Mouse (Mus musculus): ENCODE results near the gene Jag2.

The Jag2 gene

GRCm38 (mm10) chr12:112941156-112941775 is 11.7 kb upstream of the Jag2 start:
- no peak for DNase-seq (ENCODE audit: low spot score in 2 of 2)

- DNase-seq (ENCODE audit: low spot score in 2 of 2), result no peak
Measured at GRCm38 (mm10) chr12:112940710-112941109, 11.1 kb upstream of the Jag2 start.

- DNase-seq (ENCODE audit: low spot score in 2 of 2), result no peak
Measured at GRCm38 (mm10) chr12:112940238-112940637, 10.7 kb upstream of the Jag2 start.

- no peak for DNase-seq (ENCODE audit: low spot score in 2 of 2)
Measured at GRCm38 (mm10) chr12:112938873-112939565, 9.4 kb upstream of the Jag2 start.

GRCm38 (mm10) chr12:112938366-112938765 is 8.8 kb upstream of the Jag2 start:
- no peak for DNase-seq (ENCODE audit: low spot score in 2 of 2)

- no peak for DNase-seq (ENCODE audit: low spot score in 2 of 2)
Measured at GRCm38 (mm10) chr12:112937906-112938305, 8.3 kb upstream of the Jag2 start.

GRCm38 (mm10) chr12:112932647-112933046 is 3.1 kb upstream of the Jag2 start:
- no peak for DNase-seq (ENCODE audit: low spot score in 2 of 2)

- DNase-seq (ENCODE audit: low spot score in 2 of 2), result no peak
Measured at GRCm38 (mm10) chr12:112928401-112929241, 955 bp downstream of the Jag2 start.

GRCm38 (mm10) chr12:112927265-112927664 is 2.3 kb downstream of the Jag2 start:
- no peak for DNase-seq (ENCODE audit: low spot score in 2 of 2)

GRCm38 (mm10) chr12:112925950-112926349 is 3.6 kb downstream of the Jag2 start:
- no peak for DNase-seq (ENCODE audit: low spot score in 2 of 2)

- no peak for DNase-seq (ENCODE audit: low spot score in 2 of 2)
Measured at GRCm38 (mm10) chr12:112922541-112922940, 7.0 kb downstream of the Jag2 start.

- no peak for DNase-seq (ENCODE audit: low spot score in 2 of 2)
Measured at GRCm38 (mm10) chr12:112921518-112921917, 8.1 kb downstream of the Jag2 start.

GRCm38 (mm10) chr12:112917906-112918305 is 11.7 kb downstream of the Jag2 start:
- no peak for DNase-seq (ENCODE audit: low spot score in 2 of 2)

- DNase-seq (ENCODE audit: low spot score in 2 of 2), result no peak
Measured at GRCm38 (mm10) chr12:112917486-112917885, 12.1 kb downstream of the Jag2 start.

- DNase-seq (ENCODE audit: low spot score in 2 of 2), result no peak
Measured at GRCm38 (mm10) chr12:112916698-112917400, 12.7 kb downstream of the Jag2 start.

GRCm38 (mm10) chr12:112915587-112915986 is 14.0 kb downstream of the Jag2 start:
- no peak for DNase-seq (ENCODE audit: low spot score in 2 of 2)

- no peak for DNase-seq (ENCODE audit: low spot score in 2 of 2)
Measured at GRCm38 (mm10) chr12:112914527-112914926, 15.0 kb downstream of the Jag2 start.

GRCm38 (mm10) chr12:112912951-112913745 is 16.4 kb downstream of the Jag2 start:
- no peak for DNase-seq (ENCODE audit: low spot score in 2 of 2)

- DNase-seq (ENCODE audit: low spot score in 2 of 2), result no peak
Measured at GRCm38 (mm10) chr12:112911701-112912100, 17.9 kb downstream of the Jag2 start.

- no peak for DNase-seq (ENCODE audit: low spot score in 2 of 2)
Measured at GRCm38 (mm10) chr12:112908991-112909390, 20.6 kb downstream of the Jag2 start.

GRCm38 (mm10) chr12:112905001-112905400 is 24.6 kb downstream of the Jag2 start:
- DNase-seq (ENCODE audit: low spot score in 2 of 2), result no peak

All from spleen, postnatal 4 days (tissue).